Mouse (Mus musculus) urinary bladder, postnatal 10 days (tissue): ENCODE results near the gene Lmntd1.

Source experiments
- DNase-seq: peaks from one replicate; pipeline ENCODE4 v3.0.0; 2022; ENCODE audit warnings: low spot score

Gene Lmntd1

GRCm38 (mm10) chr6:145378689-145379088, 235.4 kb downstream of the Lmntd1 start:
- no peak for DNase-seq

- no peak for DNase-seq
Observed at GRCm38 (mm10) chr6:145374372-145374771, 239.7 kb downstream of the Lmntd1 start.

GRCm38 (mm10) chr6:145373712-145374221, 240.4 kb downstream of the Lmntd1 start:
- DNase-seq = no peak

GRCm38 (mm10) chr6:145372066-145372465, 242.1 kb downstream of the Lmntd1 start:
- DNase-seq = no peak

- DNase-seq = no peak
Observed at GRCm38 (mm10) chr6:145371586-145371985, 242.5 kb downstream of the Lmntd1 start.

- no peak for DNase-seq
Observed at GRCm38 (mm10) chr6:145370302-145370701, 243.8 kb downstream of the Lmntd1 start.

- no peak for DNase-seq
Observed at GRCm38 (mm10) chr6:145369290-145369689, 244.8 kb downstream of the Lmntd1 start.

- DNase-seq = no peak
Observed at GRCm38 (mm10) chr6:145366488-145366887, 247.6 kb downstream of the Lmntd1 start.

- DNase-seq = no peak
Observed at GRCm38 (mm10) chr6:145363698-145364097, 250.4 kb downstream of the Lmntd1 start.

GRCm38 (mm10) chr6:145361109-145361694, 252.9 kb downstream of the Lmntd1 start:
- no peak for DNase-seq

- DNase-seq = no peak
Observed at GRCm38 (mm10) chr6:145359470-145360430, 254.4 kb downstream of the Lmntd1 start.

- no peak for DNase-seq
Observed at GRCm38 (mm10) chr6:145358001-145358400, 256.1 kb downstream of the Lmntd1 start.

- DNase-seq = no peak
Observed at GRCm38 (mm10) chr6:145353806-145354205, 260.3 kb downstream of the Lmntd1 start.

GRCm38 (mm10) chr6:145352705-145353104, 261.4 kb downstream of the Lmntd1 start:
- DNase-seq = no peak

- DNase-seq = no peak
Observed at GRCm38 (mm10) chr6:145348196-145348915, 265.8 kb downstream of the Lmntd1 start.

- DNase-seq = no peak
Observed at GRCm38 (mm10) chr6:145347641-145348040, 266.5 kb downstream of the Lmntd1 start.

- no peak for DNase-seq
Observed at GRCm38 (mm10) chr6:145346789-145347557, 267.1 kb downstream of the Lmntd1 start.

- DNase-seq = no peak
Observed at GRCm38 (mm10) chr6:145346305-145346704, 267.8 kb downstream of the Lmntd1 start.

- DNase-seq = no peak
Observed at GRCm38 (mm10) chr6:145344719-145345118, 269.4 kb downstream of the Lmntd1 start.

GRCm38 (mm10) chr6:145343457-145343856, 270.7 kb downstream of the Lmntd1 start:
- DNase-seq = no peak

- DNase-seq = no peak
Observed at GRCm38 (mm10) chr6:145342836-145343235, 271.3 kb downstream of the Lmntd1 start.
